Mouse (Mus musculus) left cerebral cortex, postnatal 14 days (tissue): ENCODE data around the gene Car10. TPM values are rescaled to one million over a fixed set of nuclear protein-coding genes. Genes with fewer than 3 reads are reported as not detected.
A peak's percentile ranks its signal among the peaks of the same experiment; 100 is the strongest.

Source experiments
- DNase-seq, 2 experiments: peaks; one replicate each; pipeline ENCODE4 v3.0.0; 2021 to 2022; ENCODE audit warnings: low spot score in 2 of 2, mixed read lengths in 1 of 2
- intact Hi-C: fragments of 180-260 bp; cut with DNase I; formaldehyde crosslinking; loops from one replicate; pipeline ENCODE4 v1.15.1; 2025
- total RNA-seq, 2 experiments: library from RNA; stranded (reverse); gene quantifications; 2 replicates each; pipeline ENCODE4 v1.2.3; 2021

The Car10 gene
- total RNA-seq, 2 experiments from 2014 or later = 111 to 126 TPM

- intact Hi-C loops = no loop called here
- DNase-seq = no peak
Observed at GRCm38 (mm10) chr11:93525921-93526320, 428.1 kb downstream of the Car10 start.

DNA sequence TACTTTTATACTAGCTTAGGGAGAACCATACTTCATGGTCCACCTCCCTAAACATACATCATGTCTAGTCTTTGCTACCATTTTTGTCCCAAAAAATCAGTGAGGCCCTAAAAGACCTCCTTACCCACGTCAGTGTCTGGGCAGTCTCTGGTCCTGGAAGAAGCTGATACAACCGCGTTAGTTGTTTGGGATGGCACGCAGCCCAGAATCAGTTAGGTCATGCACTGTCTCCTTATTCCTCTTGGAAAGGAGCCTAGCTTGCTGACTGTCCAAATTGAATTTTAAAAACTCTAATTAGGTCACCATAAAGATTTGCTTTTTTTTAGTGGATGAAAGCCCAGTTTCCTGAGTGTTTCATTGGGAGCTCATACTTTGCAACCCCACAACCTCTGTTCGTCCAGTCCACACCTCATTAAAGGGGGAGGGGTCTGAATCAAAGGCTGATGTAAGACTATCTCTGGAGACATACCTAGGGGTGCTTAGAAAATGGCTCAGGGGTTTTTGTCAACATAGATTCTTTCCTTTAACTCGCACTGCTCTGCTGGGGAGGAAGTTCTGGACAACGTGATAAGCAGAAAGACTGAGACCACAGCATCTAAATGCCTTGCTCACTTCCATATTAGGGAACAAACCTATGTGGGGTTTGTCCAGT lies 433.3 kb downstream of the Car10 start:
- intact Hi-C loops = no loop called here
- DNase-seq = peak in 1 of 2 experiments; percentile 43

DNA sequence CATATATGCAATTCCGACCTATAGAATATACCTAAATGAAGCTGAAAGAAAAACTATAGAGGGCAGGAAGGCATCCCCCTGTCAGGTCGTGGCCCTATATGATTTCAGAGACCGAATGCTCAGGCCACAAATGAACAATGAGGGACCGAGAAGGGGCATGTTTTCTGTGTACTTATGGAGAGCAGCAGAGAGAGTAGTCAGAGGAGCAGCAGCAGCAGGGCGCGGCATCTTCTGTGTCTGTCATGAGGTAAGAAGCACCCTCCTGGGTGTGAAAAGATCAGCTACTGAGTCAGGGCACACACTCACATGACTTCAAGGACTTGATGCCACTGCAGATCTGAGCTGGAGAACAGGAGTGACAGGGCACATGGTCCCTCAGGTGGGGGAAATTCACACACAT lies 438.4 kb downstream of the Car10 start:
- DNase-seq = no peak
- intact Hi-C loops = no loop called here

DNA sequence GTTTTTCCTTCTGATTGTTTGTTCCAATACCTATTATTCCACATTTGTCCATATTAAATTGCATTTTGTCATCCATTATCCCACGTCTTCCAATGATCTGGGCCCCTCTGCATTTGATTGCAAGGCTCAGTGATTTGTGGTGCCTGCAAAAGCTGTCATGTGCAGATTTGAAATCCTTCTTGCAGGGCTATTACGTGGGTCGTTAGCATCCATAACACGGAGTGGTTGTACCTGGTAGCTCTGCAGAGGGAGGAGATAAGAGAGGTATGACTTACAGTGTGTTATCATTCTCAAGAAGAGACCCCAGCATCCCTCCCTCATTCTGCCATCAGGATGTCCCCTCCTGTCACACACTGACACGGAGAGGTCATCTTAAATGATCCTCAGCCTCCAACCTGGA lies 451.1 kb downstream of the Car10 start:
- DNase-seq = no peak
- intact Hi-C loops = no loop called here

DNA sequence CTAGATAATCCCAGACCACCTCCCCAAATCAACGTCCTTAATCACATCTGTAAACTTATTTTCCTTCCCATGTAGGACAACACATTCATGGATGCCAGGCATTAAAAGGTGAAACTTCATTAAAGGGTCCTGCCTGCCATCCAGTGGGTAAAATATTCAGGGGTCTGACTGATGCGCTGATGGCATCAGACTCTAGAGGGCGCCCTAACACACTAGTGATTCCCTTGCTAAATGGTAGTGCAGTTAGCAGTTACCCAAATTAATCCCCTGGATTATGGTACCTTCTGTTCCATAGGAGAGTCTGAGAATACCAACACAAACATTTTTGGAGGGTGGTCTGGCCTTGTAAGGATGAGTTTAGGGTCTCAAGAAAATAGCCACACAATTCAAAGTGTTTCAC lies 453.1 kb downstream of the Car10 start:
- DNase-seq = peak; percentile 26 to 58
- intact Hi-C loops = loop anchor here (5.0 kb wide), 1 partner anchor 261 kb away; no protein-coding TSS in a partner anchor

DNA sequence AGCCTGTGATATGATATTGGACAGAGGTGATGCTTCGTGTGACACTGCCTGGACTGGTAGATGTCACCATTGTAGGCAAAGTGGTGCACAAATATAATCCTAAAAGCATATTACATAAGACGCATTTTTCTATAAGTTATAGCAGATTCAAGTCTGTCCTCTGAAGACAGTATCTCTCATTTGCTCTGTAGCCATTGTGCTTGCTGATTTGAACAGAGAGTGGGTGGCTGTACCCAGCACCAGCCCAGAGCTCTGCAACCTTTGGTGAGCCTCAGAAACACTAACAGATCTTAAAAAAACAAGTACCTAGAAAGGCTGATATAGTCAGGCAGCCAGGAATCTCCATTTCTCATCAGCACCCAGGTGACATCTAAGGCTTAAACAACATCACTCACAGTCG lies 461.3 kb downstream of the Car10 start:
- no peak for DNase-seq
- intact Hi-C loops = no loop called here

- no peak for DNase-seq
- intact Hi-C loops = no loop called here
Observed at GRCm38 (mm10) chr11:93560570-93560969, 462.7 kb downstream of the Car10 start.

GRCm38 (mm10) chr11:93562330-93562865 lies 464.6 kb downstream of the Car10 start:
- intact Hi-C loops = no loop called here
- DNase-seq = no peak

- intact Hi-C loops = no loop called here
- peak; percentile 73 to 88 for DNase-seq
Observed at GRCm38 (mm10) chr11:93565756-93566155, 467.9 kb downstream of the Car10 start.

DNA sequence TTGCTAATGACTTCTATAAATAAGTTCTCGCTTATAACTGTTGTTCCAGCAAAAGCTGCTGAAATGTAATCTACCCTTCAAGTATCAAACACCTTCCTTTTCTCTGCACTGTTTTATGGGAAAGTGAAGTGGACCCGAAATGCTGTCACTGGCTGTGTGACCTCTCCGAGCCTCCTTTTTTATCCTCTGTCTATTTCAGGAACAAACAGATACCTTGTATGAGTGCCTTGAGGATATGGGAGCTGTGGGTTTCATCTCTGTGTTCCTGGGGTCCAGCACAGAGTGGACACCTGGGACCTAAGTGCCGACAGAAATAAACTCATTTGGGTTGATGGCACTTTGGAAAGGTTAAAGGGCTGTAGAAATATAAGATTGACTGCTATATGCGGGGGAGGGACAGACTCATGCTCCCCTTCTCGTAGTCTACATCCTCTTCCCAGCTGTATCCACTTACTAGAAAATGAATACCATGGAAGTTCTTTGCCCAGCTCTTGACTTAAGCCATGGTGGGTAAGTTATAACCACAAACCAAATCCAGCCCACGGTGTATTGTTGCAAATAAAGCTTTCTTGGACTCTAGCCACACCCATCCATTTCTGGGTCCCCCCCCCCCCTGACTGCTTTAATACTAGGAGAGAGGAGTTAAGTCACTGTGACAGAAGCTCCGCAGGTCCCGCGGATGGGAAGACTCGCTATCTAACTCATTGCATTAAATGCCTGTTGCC lies 474.3 kb downstream of the Car10 start:
- DNase-seq = no peak
- intact Hi-C loops = no loop called here

GRCm38 (mm10) chr11:93577441-93577840 lies 479.6 kb downstream of the Car10 start:
- peak; percentile 11 to 30 for DNase-seq
- intact Hi-C loops = no loop called here

DNA sequence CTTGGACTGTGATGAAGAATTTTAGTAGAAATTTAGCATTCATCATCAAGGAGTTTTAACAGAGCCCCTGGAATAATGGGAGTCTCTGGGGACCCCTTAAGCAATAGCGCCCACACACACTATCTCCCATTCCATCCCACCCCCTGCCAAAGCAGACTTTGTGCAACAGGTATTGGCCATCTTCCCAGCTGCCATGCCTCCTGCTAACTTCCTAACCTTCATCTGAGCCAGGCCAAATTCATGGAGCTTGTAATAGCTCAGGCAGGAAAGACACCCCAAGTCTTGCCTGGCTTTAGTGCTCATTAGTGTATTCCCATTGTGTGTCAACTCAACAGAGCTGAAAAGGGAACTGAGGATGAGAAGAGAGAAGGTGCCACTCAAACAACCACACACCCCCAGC lies 481.8 kb downstream of the Car10 start:
- intact Hi-C loops = no loop called here
- DNase-seq = no peak

GRCm38 (mm10) chr11:93581326-93581725 lies 483.5 kb downstream of the Car10 start:
- intact Hi-C loops = no loop called here
- peak in 1 of 2 experiments; percentile 21 for DNase-seq

DNA sequence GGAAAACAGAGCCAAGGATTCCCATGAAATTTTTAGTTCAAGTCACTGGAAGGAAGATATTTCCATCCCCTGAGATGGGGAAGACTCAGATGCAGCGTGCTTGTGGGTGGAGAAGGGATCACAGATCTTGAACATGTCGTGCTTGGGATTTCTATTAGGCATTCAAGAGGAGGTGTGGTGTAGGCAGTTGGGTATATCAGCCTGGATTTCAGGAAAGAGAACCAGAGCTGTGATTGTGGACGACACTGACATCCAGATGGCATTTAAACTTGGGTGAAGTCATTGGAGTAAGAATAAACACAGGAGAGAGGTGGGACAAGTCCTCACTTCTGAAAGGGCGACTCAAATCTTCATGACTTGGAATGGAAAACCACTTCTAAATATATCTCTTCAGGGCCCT lies 490.0 kb downstream of the Car10 start:
- DNase-seq = peak; percentile 30 to 53
- intact Hi-C loops = no loop called here

DNA sequence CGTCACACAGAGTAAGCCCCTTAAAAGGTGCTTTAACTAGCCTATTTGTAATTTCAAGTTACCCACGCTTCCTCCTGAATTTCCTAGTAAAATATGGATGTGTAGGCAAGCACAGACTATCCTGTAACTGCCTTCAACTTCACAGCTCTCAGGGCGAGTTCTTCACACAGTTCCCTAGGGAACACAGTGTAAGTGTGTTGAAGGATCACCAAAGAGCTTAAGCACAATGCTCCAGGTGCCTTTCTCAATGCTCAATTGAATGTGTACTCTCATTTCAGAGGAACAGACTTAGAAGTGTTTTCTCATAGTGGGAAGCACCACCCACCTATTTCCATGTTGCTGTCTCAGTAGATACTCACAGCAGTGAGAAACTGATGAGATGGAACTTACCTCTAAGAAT lies 492.8 kb downstream of the Car10 start:
- DNase-seq = no peak

DNA sequence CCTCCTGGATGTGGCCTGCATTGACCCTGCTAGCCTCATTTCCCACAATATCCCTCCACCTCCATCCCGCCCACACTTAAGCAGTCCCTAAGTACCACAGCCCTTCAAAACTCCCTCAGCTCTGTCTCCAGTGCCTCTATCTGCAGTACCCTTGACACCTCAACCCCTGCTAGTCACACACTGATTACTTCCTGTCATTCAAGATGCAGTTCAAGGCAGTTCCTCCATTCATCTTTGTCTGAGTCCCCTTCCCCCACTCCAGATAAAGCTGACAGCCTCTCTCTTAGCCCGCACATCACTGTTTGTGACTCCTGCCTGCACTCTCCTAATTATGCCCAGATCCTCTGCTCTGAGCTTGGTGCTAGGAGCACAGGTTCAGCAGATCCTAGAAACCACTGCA lies 496.2 kb downstream of the Car10 start:
- intact Hi-C loops = no loop called here
- DNase-seq = no peak

More for the DNA sequence above, 492.8 kb downstream of the Car10 start:
- intact Hi-C loops = no loop called here

GRCm38 (mm10) chr11:93598175-93598574 lies 500.3 kb downstream of the Car10 start:
- no peak for DNase-seq
- intact Hi-C loops = no loop called here

DNA sequence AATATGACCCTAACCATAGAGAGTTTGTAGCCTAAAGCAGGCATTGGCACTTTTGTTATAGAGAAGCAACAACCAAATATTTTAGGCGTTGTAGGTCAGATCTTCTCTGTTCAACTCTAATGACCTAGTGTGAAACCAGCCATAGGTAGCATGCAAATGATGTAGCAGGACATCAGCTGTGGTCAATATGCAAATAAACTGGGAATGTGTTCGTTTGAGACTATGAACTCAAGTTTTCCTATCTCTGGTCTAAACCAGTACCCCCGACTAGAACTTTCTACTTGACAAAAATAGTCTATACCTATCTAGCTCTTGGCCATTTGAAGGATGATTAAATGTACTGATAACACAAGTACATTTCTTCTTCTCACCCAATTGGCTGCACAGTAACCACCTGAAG lies 501.9 kb downstream of the Car10 start:
- intact Hi-C loops = no loop called here

DNA sequence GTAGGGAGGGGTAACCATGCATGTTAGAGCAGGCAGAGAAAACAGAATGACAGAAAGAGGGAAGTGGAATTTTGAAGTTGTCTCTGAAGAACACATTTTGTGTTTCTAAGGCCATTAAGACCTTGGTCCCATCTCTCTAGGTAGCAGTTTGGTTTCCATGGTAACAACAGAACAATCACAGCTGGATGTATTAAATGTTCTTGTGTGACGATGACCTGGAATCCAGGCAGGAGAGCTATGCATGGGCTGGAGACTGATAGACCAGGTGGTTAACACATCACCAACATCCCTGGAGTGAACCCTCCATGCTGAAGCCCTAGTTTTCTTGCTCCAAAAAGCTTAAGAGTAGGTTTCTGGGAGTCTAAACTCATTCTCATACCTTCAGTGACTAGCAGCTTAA lies 505.7 kb downstream of the Car10 start:
- DNase-seq = no peak
- intact Hi-C loops = no loop called here

More for the DNA sequence above, 501.9 kb downstream of the Car10 start:
- DNase-seq = no peak

DNA sequence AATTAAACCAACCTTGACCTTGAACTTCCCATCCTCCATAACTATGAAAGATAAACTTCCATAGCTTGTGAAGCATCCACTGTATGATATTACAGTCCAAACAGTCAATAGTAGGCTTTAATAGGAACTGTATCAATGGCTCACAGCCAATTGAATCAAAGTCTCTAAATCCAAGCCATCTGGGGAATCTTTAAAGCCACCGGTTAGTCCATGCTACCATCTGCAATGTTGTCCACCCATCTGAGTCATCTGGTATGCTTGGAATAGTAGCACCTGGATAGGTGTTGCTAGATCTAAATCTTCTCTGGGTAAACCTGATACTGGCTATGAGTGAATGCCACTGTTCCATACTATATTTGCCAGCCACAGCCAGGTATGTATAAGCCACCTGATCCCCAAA lies 509.3 kb downstream of the Car10 start:
- intact Hi-C loops = no loop called here
- no peak for DNase-seq

DNA sequence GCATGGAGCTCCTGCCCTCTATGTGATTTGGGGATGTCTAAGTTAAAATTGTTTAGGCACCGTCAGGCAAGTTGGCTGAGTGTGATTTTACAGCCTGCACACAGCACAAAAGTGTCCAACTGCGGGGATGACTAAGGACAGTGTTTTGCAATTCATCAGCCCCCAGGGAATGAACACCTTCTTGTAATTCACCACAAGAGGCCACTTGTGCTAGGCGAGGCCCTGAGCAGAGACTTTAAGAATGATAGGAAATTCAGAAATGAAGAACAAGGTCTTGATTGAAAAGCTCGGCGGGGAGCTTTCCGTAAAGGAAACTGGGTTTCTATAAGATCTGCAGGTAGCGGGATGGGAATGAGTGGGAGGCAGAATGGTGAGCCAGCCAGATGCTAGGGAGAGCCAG lies 510.9 kb downstream of the Car10 start:
- intact Hi-C loops = no loop called here
- no peak for DNase-seq
